Mouse (Mus musculus) bone marrow, adult 2 months (tissue): ENCODE results near the gene Lhx4.

Experiments
- CTCF ChIP-seq: fragments of 200-500 bp; IDR thresholded peaks from 2 replicates; pipeline ENCODE4 v1.5.1; 2011; ENCODE audit warnings: low read length, control low read depth; ENCODE audit not compliant: control insufficient read depth, insufficient read depth
- POLR2A ChIP-seq: fragments of 200-500 bp; IDR thresholded peaks from 2 replicates; pipeline ENCODE4 v1.6.1; 2011; ENCODE audit warnings: low read depth, mild to moderate bottlenecking, control low read depth, low read length, borderline replicate concordance; ENCODE audit not compliant: control insufficient read depth

DNA sequence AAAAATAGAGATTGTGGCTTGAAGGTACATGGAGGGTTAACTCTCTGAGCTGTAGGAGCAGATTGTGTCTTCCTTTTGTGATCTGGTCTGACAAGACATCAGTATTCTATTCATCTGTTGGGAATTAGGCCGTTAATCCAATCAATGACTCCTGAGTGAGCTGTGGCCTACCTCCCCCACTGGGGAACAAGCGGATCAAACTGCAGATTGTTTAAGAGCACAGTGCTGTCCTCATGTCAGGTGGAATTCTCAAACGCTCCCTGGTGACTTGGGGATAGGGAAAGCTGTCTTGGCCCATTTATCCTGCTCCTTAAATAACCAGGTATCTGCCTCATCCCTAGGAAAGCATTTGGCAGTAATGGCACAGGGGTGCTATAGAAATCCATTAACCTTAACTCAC, 96.5 kb downstream of the Lhx4 start:
- TF ChIP-seq POLR2A (no peak), CTCF (no peak)
